Mouse (Mus musculus) G1E-ER4 (cell line): ENCODE data around the gene Pkd1l3. TPM values are rescaled to one million over a fixed set of nuclear protein-coding genes. Genes with fewer than 3 reads are reported as not detected.

Experiments used
- GATA1 ChIP-seq: IDR thresholded peaks from one replicate; pipeline ENCODE4 v1.8.0; 2012; ENCODE audit warnings: low read length, inconsistent platforms
- polyA plus RNA-seq: library from polyadenylated mRNA; stranded (reverse); fragments of >175 nt; gene quantifications from 2 replicates; pipeline ENCODE4 v1.2.3, GENCODE M21; 2012

Gene Pkd1l3
- polyA plus RNA-seq, 1 experiment: 1.4 TPM

DNA sequence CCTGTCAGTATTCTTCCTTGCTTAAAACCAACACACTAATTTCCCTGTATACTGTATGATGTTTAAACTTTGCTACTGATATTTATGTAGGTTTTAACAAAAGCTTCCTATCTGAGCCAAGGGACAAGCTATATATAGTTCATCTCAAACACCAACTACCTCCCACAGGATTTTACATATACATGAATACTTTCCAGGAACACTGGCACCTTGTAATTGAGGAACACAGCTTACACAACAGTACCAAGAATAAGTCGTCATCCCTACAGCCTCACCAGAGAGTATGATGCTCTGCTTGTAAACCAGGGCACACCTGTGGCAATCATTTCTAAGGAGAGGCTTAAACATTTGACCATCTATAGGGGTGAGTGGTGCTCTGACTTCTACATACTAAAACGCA is 7.6 kb upstream of the Pkd1l3 start:
- no peak for TF ChIP-seq GATA1

DNA sequence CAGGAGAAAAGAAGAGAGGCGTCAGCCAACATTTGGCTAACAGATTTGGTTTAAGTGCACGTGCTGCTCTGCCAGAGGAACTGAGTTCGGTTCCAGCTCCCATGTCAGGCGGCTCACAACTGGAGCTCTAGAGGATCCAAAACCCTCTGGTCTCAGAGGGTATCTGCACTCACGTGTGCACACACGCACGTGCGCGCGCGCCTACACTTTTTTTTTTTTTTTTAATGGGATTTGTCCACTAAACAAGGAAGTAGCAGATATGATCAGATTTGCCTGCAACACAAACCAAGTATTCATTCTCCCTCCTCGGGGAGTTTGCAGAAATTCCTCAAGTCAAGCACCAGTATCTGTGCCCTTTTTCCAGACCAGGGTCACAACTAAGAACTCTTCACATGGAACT is 6.7 kb upstream of the Pkd1l3 start:
- no peak for TF ChIP-seq GATA1

DNA sequence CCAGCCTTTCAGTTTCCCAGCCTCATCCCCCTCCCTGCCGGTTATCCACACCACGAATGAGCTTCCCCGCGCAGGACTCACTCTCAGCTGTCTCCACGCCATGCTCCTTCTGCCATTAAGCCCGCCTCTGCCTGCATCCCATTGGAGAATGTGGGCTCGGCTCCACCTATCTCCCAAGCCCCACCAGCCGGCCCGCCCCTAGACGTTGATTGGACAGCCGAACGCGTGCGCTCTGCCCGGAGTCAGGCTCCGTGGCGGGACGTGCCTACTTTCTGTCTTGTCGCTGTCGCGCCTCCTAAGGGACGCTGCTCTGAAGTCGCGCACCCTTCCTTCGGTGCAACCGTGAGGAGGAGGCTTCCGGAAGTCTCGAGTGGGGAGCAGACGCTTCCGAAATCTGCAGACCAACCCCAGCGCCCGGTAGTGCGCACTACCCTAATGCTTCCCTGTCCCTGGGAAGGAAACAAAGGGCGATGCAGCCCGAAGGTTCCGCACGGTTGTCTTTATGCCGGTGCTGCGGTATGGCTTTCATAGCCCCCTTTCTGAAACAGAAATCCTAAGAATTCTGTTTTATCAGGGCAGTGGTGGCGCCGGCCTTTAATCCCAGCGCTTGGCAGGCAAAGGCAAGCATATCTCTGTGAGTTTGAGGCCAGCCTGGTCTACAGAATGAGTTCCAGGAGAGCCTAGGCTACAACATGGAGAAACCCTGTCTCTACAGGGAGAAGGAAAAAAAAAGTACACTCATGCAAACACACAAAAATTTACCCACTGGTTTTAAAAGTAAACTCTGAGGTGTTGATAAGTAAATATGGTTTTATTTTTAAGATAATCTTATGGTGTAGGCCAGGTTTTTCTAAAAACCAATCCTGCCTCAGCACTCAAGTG is 5.8 kb upstream of the Pkd1l3 start, which contains the start of gene Dhodh:
Gene Dhodh, minus strand, starts transcription at position 403 of the 882 bp plus-strand sequence.
- no peak for TF ChIP-seq GATA1

DNA sequence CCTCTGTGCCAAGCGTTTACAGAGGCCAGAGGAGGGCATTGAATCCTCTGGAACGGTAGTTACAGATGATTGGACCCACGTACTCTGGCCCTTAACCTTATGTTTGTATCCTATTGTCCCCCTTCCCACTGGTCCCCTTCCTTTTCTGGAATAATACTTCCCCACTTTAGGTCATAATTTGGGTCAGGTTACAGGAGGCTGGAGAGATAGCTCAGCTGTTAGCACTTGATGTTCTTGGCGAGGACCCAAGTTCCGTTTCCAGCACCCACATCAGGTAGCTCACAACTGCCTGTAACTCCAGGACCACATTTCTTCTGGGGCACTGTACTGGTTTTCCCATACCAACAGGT is 5.2 kb upstream of the Pkd1l3 start:
- no peak for TF ChIP-seq GATA1

DNA sequence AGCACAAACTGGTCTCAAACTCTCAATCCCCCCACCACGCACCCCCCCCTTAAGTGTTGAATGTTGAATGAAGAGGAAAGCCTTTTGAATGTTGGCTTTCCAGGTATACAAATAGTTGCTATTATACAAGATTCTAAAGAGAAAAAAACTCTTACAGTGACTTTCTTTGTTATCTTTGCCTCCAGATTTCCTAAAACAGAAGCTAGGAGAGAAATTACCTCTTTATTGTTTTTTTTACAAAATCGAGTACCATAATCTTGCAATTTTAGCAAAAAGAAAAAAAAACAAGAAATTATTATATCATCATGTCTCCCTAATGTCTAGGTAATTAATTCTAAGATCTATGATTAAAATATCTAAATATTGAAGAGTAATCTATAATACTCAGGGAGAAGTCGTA is 1.3 kb downstream of the Pkd1l3 start:
- no peak for TF ChIP-seq GATA1

DNA sequence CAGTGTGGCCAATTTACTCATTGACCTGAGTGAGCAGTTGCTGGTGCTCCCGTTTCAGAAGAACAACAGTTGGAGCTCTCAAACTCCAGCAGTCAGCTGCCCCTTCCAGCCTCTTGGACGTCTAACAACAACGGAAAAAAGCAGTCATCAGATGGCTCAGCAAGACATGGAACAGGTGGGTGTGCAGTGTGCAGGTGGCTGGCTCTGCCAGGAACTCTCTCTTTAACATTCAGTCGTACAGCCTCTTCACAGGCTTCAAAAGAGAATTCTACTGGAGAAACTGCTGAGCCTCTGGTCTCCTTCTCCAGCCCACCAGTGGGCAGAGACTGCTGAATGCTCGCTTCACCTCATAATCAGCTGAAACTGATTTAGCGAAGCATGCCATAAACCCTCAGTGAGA is 14.3 kb downstream of the Pkd1l3 start:
- TF ChIP-seq GATA1: no peak

DNA sequence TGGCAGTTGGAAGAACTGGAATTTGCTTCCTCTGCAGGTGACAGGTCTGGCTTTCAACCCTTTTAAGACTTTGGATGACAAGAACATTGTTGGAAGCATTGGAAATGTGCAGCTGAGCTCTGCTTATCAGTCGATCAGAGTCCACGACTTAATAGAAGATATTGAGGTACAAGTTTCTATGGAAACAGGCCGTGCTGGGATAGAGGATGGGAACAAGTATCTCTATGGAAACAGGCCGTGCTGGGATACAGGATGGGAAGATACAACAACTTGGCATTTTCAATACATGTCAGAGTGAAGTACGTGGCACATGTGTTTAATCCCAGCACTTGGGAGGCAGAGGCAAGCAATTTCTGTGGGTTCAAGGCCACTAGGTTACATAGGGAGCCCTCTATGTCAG is 18.2 kb downstream of the Pkd1l3 start:
- no peak for TF ChIP-seq GATA1

DNA sequence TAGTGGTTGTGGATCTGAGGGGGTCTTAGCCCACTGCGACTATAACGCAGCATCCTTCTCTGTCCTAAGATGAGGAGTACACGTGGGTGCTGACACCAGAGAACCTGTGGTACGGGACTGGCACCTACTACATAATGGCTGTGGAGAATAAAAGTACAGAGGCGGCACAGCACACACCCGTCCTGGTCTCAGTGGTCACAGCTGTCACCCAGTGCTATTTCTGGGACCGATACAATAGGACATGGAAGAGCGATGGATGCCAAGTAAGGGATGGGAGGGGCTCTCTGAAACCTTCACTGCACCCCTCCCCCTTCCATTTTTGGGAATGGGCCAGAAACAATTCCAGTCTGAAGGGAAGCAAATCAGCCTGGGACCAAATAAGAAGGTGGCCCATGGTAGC is 20.8 kb downstream of the Pkd1l3 start:
- no peak for TF ChIP-seq GATA1

DNA sequence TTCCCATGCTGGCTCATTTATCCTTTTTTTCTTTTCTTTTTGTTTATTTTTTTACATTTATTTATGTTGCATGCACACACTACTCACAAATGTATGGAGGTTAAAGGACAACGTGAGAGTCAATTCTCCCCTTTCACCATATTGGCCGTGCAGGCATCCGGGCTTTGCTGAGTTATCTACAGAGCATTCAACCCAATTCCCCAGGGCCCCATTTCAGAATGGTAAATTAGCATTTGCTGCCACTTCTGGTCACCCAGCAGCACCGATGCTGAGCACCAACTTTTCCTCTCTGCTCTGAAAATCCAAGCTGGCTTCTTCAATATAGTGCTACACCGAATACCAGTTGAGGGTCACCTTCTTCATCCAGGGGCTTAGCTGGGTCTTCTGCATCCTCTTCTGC is 24.5 kb downstream of the Pkd1l3 start:
- TF ChIP-seq GATA1: no peak

DNA sequence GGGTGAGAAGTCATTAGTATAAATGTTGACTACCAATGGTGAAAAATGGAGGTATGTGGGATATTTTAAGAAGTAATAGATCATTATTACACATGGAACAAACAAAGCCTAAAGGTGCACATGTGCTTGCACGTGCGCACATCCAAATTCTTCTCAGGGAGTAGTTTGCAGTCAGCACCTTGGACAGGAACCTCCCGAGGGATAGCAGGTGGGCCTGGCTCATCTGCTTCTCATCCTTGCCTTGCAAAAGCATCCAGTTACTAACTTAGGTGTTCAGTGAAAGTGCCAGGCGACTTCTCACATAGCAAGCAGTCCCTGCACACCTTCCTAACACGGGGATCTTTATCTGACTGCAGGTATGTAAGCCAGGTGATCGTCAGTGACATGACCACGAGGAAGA is 26.1 kb downstream of the Pkd1l3 start:
- TF ChIP-seq GATA1: no peak

DNA sequence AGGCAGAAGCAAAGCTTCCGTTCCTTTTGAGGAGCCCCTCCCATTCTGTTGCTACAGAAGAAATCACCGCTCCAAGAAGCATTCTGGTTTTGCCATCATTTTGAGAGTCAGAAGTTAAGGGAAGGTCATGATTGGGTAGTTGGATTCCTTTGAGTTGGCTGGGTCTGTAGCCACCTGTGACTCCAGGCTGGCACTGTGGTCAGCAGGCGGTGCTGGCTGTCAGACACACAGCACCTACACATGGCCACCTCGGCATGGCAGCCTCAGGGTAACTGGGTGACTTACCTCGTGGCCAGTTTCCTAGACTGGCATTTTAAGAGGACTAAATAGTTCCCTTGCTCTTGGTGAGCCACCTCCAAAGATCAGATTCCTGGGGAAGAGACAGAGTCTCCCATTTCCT is 26.9 kb downstream of the Pkd1l3 start:
- no peak for TF ChIP-seq GATA1

DNA sequence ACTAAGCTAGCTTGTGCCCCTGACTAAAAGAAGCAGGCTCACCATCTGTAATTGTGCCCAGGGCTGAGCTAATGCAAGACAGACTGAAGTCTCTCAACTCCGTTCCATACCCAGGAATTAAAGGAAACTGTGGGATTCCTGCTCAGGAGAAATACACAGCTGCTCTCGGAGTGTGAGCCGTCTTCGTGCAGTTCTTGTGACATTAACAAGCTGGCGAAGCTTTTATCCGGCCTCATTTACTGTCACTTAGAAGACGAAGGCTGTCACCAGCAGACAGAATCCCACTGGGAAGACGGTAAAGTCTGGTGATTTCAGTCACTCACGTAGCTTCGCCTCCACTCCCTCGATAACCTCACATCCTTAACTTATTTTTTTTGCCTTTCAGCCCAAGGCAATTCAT is 33.0 kb downstream of the Pkd1l3 start:
- no peak for TF ChIP-seq GATA1

DNA sequence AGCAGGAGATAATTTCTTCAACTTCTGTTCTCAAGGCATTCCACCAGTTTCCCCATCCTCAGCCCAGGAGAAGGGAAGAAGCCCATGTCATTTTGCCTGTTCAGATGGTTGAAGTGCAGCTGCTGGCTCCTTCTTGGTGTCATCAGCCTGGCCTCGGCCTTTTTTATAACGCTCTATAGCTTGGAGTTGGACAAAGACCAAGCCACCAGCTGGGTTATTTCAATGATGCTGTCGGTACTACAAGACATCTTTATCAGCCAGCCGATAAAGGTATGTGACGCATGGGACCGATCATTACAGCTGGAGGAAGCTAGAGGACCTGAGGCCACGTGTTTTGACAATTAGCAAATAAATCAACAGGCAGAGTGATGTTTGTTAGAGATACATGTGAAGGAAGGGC is 34.2 kb downstream of the Pkd1l3 start:
- TF ChIP-seq GATA1: no peak

DNA sequence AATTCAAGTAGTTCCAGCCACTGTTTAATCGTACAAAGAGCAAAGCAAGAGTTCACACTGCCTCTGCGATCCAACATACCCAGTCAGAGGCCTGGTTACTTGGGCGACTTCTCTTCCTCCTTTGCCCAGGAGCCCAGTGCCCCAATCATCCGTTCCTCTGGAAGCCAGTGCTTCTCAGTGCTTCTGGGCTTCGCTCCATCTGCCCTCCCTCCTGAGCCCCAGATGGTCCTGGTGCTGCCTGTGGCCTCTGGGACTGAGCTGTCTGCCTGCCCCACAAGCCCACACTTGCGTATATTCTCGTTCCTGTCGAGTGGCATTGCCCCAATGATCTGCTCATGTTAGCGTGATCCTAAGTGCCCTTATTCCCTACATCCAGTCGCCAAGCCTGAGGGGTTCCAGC is 36.5 kb downstream of the Pkd1l3 start:
- TF ChIP-seq GATA1: no peak

DNA sequence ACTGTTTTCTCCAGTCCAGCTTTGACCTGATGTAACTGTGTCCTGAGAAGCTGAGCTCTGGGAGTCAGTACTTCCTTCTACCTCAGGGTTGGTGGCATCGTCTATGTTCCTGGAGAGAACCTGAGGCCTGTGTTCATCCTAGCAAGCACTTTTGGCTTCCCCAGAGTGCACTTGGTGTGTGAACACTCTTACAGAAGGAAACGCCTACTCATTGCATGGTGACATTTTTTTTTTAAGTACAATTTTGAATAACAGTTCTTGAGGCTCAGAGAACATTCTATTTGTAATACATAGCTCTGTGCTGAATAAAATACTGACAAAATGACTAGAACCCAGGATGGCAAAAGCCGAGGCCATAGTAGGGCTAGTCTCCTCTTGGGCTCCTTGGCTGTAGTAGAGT is 42.5 kb downstream of the Pkd1l3 start:
- TF ChIP-seq GATA1: no peak

DNA sequence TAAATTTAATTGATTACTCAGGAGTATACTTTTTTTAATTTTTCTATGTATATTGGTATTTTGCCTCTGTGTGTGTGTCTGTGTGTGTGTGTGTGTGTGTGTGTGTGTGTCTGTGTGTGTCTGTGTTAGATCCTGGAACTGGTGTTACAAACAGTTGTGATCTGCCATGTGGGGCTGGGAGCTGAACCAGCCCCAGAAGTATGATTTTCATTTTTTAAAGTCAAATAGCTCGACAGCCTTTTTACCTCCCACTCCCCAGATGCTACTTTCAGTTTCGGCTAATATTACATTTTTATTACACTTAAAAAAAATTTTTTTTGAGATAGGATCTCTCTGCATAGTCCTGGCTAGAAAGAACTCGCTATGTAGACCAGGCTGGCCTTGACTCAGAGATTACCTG is 48.0 kb downstream of the Pkd1l3 start:
- TF ChIP-seq GATA1: no peak

DNA sequence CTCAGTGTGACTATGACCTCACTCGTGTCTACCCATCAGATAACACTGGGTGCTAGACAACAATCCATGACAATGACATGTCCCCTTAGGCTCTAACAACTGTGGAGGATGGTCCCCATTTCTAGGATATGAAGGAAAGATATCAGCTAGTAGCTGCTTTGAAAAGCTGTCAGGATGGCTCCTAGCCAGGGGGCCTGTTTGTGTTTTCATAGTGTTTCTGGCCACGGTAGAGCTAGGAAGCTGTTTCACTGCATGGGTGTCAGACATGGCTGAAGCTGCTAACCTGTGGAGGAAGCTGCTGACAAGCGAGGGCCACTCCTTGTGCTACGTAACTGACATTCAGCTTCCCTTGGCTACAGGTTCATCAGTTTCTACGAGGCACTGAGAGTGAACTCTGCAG is 52.3 kb downstream of the Pkd1l3 start:
- no peak for TF ChIP-seq GATA1

DNA sequence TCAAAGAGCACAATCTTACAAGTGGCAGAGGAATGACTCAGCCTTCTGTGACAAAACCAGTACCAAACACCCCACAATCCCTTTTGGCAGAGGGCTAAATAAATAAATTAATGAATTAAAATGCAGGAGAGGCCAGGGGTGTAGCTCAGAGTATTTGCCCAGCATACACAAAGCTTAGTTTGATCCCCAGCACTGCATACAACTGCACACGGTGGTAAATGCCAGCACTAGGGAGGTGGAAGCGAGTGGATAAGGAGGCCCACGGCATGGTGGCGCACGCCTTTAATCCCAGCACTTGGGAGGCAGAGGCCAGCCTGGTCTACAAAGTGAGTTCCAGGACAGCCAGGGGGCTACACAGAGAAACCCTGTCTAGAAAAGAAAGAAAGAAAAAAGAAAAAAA is 58.3 kb downstream of the Pkd1l3 start:
- no peak for TF ChIP-seq GATA1
